Mouse (Mus musculus): ENCODE data around the gene Med13.

The Med13 gene

DNA sequence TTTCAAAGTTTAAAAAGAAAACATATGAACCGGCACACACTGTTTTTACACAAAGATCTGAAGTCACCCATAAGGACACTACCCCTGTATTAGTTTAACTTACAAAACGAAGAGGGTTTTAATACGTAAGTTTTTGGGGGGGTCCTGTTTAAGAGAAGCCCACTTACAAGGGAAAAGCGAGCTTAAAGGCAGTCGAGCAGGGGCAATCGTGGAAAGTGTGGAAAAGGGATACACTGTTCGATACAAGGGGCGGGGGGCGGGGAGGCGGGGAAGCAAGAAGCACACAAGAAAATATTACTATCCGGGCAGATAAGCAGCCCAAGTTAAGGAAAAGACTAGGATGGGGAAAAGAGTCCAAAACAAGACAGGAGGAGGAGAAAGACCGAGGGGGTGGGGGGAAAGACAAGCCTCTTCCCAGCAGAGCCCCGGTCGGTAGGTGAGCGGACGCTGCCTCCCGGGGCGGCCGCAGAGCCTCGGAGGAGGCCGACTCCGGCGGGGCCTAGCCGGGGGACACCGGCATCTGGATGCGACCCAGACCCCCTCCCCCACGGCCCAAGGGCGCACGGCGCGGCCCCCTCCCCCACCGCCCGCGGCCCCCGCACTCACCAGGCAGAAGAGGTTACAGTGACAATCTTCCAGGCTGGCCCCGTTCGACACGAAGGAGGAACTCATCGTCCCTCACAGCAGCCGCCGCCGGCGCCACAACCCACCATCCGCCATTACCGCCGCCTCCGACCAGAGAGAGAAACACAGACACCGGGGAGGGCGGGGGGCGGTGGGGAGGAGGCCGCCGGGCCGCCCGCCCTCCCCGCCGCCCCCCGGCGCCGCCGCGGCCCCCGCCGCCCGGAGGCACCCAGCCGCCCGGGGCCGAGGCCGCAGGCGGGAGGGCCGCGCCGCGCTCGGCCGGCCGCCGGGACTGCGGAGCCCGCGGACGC lies at the start of gene Med13:
Gene Med13, minus strand, starts transcription at position 749 of the 935 bp plus-strand sequence.
- DNase-seq, result peak in 1 of 2 experiments; percentile 32

DNA sequence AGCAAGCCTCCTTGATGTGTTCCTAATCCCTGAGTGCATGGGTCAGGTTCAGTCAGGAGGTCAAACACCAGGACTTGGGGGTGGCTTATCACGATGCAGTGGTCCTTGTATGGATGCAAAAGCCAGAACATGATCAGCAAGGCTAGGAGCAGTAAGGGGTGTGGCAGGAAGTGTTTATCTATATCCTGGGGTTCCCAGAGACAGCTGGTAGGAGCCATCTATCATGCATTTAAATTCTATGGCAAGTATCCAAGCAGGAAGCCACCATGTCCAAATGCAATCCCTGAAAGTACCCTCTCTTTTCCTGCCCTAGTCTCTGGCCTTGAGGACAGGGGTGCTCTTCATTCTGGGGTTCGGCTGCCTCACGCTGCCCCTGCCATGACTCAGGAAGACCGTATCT lies 47.2 kb upstream of the Med13 start:
- DNase-seq, result no peak

DNA sequence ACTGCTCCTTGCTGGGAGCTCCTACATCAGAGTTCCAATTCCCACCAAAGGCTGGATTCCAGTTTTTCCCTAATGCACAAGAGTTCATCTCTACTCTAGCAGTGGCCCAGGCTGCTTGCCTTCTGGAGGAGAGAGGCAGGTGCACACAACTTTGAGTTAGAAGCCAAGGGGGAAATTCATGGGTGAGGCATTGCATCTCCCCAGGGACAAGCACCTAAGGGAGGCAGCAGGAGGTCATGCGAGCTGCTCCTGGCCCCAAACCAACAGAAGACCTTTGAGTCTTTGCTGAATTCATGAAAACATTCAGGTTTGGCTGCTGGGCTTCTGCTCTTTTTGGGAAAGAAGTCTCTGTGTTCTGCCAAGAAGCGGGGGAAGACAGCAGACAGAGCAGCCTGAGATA lies 46.4 kb upstream of the Med13 start:
- DNase-seq, result no peak

DNA sequence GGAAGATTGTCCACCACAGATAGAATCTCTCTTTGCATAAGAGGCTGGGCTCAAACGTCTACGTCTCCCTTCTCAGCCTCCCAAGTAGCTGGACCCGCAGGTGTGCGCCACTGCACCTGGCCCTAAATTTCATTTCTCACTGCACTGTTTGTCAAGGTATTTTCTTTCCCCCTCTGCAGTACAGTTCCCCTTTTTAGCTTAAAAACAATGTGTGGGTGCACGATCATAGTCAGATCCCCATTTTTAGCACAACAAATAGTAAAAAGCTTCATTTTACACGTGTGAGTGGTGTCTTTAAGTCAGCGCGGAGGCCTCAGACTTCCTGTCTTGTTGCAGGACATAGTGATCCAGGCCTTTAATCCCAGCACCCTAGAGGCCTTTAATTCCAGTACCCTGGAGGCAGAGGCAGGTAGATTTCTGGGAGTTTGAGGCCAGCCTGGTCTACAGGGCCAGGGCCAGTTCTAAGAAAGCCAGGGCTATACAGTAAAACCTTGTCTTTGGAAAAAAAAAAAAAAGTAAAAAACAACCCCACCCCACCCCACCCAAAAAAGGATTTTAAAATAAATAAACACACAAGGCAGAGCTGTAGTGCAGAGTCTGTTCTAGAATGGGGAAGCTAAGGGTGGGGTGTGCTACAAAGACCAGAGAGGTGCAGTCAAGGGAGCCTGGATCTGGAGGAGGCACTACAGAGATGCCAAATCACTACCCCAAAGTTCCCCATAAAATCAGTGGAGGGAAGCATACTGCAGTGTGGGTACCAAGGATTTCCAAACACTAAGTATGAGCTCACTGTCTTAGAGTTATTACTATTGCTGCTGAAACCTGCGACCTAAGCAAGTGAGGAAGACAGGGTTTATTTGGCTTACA lies 42.1 kb upstream of the Med13 start:
- DNase-seq, result no peak

DNA sequence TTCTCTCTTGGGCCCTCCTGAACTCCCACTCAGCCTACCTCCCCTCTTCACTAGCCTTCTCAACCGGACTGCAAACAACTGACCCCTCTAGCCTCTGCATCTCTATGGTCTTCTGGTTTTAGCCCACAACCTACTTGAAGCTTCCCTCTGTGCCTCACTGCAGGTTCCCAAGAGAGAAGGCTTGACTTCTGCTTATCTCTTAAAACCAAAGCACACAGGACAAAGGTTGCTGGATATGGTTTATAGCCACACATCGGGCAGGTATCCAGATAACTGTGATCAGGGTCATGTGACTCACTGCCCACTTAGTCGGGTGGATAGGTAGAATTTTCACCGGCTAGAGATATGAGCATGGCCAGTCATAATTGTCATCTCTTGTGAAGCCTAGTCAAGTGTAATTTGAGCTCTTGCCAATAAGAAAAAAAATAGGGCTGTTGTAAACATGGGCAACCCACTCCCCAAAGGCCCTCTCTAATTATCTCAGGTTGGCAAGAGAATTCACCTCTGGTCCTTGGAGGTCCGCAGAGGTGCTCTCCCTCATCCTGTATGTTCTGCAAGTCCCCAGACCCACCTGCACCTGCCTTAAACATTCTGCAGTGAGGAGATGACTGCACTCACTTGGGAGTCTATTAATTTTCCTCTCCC lies 39.7 kb upstream of the Med13 start:
- no peak for DNase-seq

DNA sequence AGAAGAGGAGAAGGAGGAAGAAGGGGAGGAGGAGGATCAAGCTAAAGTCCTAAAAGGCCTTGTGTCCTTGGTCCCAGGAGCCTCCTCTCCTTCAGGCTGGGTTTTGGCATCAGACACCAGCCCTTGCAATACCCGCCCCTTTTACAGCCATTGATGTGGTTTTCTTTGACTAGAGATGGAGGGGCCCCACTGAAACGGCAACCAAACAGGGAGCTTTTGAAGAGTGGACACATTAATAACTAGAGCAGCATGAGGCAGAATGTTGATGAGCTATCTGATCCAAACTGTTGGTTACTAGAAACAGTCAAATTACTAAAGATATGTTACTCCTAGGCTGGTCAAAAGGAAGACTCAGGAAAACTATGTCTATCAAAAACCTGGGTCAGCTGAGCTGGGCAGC lies 39.1 kb upstream of the Med13 start:
- DNase-seq, result no peak

DNA sequence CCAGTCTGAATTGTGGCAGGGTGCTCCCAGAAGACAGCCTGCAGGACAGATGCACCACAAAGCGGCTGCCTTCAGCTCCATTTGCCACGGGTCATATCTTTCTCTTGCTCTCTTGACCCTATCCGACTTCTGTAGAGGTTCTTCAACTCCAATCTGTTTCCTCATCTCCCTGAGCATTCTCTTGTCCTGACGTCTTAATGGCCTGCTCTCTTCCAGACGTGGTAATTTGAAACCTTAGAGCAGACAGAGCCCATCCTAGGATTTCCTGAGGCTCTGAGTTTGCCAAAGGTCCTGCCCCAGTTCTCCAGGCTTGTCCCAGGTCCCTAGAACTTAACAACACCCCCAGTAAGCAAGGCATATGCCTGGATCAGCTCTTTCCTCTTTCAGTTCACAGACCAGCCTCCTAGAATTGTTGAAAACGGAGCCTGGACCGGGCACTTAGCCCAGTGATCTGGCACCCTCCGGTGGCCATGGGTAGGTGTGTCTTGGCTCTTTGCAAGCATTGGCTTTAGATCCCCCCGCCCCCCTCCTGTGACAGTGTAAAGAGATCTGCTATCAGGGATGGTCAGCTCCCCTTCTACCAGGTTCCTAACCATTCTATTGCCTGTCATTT lies 38.2 kb upstream of the Med13 start:
- DNase-seq, result peak; percentile 70 to 82

DNA sequence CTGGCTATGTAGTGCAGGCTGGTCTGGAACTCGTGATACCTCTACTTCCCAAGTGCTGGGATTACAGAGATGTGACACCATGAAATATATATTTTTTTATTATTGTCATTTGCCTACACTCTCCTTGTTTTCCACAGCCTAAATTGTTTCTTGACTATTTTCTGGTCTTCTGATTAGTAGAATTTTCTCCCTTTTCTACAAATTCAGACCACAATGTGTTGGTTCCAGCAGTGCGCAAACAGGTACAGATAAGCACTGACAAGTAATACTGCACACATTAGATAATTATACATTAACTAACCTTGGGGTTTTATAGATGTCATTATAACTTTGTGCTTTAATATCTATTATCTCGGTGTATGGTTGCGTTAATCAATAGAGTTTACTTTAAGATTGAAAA lies 37.7 kb upstream of the Med13 start:
- DNase-seq, result no peak

DNA sequence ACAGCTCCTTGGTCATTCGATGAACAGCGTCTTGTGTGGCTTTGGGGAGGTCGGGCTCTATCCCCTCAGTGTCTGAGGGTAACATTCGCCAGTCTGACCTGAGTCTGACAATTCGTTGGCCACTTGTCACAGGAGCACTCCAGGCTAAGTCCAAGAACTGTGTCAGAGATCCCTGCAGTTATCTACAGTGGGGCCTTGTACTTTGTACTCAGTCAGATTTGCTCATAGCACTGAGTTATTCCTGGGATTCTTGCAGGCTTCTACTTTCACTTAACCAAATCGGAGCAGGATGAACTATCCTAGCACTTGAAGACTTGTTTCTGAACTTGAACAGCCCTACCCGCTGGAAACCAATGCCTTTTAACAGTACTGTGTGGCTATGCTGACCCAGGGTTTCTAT lies 34.3 kb upstream of the Med13 start:
- peak in 1 of 2 experiments; percentile 9 for DNase-seq

DNA sequence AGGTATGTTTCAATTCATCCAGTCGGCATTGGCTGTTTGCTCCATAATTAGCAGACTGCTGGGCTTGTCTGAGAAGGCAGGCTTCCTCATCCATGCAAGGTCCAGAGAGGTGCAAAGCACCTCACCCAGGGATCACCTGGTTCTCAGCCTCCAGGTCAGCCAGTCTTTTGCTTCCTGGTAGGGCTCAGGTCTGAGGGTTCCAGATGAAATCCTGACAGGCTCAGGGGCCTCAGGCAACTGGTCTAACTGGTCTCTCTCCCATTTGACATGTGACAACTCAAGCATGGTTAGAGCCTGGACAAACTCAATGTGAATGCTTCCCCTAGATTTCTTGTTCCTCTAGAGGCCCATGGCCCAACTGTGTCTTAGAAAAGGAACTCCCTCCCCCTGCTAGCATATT lies 32.9 kb upstream of the Med13 start:
- DNase-seq, result peak; percentile 20 to 36

DNA sequence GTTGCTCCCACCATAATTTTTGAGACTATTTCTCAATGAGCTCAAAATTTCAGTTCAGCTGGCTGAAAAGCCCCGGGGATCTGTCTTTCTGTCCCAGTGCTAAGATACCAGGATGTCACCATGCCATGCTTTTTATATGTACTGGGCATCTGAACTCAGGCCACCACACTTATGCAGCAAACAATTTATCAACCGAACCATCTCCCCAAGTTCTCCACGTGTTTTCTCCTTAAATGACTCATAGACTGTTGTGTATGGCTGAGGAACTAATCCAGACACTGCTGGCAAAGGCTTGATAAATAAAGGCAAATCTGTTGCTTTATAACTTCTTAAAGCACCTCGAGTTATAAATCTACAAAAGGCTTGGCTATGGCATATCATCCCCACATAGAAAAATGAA lies 32.1 kb upstream of the Med13 start:
- DNase-seq, result no peak

DNA sequence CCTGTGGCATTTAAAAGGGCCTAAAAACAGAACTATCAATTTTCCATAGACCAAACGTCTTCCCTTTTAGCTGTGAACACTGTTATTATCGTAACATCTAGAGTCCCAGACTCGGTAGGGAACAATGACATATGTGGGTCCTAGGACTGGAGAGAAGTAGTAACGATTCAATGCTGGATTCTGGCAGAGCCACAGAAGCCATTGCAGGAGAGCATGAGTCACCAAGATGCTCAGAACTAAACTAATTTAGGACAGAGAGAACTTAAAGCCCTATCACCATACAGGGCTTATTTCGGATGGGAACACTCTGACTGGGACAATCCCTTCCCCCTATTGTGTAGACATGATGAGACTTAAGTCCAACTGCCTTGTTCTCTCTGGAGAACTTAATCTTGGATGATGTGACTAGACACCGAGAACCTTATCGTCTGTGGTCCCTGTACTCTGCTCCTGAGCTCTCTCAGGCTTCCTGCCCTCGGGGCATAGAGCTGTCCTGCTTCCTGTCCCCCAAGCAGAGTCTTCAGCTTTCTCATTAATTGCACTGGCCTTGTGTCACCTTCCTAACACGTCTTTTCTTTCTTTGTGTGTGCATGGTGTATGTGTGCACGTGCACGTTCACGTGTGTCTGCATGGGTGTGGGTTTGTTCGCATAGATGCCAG lies 31.5 kb upstream of the Med13 start:
- no peak for DNase-seq

DNA sequence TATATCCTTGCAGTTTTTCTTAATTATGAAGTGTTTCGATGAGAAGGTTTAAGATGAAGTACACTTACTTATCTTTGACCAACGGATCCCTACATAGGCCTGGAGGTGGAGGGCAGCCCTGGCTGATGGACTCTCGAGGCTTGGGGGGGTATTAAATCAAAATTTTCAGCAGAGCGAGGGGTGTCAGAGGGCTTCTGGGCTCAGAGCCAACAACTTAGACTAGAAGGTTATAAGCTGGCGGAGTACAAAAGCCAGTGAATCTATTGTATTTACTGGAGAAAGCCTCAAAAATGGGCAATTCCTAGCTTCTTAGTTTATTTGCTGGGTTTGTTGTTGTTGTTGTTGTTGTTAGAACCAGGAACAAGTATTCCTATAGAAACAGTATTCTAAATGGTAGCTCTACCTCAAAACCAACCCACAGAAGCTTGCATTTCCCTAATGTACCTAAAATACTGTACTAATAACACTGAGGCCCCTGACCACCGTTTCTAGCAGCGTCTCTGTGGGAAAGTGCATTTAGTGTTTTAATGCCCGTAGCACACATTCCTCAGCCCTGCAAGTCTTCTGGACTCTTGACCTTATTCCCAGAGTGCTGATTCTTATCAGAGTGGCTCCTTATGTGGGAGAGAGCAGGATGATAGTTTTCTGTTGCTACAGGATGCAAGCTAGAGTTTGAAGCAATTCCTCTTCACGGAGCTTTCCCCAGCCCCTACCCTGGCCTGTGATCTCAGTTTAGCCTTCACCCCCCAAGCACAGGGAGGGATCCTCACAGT lies 29.9 kb upstream of the Med13 start:
- no peak for DNase-seq

DNA sequence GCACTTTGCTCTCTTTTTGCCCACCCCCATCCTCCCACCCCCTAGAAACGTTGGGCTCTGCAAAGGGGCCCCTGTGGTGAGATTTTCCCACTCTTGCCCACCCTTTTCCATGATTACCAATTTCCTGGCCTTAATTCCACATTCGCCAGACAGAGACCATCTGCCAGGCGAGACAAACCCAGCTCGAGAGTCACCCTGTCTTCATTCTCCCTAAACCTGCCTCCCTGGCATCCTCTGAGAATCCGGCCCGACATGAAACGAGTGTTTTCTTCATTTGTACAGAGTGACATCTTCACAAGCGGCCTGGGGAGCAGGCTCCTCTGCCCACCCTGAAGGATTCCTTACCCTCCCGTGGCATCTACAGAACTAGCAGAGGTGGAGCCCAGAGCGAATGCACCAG lies 29.2 kb upstream of the Med13 start:
- DNase-seq, result no peak

DNA sequence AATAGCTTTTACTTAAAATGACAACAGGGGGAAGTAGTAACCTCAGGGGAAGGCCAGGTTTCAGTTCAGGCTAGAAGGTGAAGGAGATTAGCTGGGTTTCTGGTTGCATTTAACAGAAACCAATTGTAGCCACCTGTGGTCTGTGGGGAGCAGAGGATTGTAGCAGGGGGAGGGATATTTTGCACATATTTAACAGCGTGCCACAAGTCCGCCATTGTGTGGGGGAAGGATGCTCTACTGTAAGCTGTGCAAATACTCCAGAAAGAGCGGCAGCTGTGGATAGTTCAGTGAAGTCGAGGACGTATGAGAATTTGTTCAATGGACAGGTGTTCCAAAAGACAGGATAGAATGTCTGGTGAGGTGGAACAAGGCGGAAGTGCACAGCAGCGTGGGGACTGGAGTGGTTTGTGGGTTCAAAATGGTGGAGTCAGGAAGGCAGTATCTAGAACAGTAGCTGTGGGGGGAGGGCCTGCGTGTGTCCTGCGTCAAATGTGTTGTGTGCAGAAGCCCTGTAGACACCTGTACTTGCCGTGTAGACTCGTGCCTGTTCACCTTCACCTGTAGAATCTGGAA lies 28.4 kb upstream of the Med13 start:
- DNase-seq, result no peak

DNA sequence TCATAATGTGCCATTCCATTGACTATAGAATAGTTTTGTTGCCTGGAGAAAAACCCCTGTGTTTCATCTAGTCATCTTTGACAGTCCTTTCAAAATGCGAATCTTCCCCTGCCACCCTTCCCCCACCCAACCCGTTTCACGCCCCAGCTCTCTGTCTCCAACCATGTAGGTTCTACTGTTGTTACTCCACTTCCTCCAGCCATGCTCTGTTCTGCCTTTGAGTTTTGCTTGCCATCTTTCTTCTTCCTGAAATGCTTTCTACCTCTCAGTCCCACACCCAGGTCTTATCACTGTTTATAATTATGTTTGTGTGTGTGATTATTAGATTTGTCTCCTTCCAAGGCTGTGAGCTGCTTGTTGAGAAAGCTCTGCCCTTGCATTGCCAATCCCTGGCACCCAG lies 26.7 kb upstream of the Med13 start:
- DNase-seq, result no peak

DNA sequence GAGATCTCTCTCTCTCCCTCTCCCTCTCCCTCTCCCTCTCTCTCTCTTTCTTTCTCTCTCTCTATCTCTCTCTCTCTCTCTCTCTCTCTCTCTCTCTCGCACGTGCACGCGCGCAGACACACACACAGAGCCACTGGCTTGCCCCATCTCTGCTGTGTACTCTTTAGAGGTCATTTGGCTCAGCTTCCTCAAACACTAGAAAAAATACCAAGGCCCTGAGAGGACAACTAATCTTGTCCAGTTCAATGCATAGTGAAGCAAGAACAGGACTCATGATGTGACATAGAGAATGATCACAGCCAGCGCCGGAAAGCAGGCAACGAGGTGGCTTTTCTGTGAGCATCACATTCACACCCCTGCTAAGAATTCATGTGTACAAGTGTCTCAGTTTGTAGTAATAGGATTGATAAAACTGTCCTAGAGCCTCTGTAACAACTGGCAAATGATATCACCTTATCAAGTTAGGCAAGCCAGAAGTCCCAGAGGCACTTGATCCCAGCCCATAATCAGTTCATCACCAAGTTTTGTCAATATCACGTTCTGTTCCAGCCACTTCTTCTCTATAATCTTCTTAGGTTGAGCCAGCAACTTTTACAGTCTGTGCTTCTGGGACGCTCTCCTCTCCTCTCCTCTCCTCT lies 25.2 kb upstream of the Med13 start:
- DNase-seq, result no peak

DNA sequence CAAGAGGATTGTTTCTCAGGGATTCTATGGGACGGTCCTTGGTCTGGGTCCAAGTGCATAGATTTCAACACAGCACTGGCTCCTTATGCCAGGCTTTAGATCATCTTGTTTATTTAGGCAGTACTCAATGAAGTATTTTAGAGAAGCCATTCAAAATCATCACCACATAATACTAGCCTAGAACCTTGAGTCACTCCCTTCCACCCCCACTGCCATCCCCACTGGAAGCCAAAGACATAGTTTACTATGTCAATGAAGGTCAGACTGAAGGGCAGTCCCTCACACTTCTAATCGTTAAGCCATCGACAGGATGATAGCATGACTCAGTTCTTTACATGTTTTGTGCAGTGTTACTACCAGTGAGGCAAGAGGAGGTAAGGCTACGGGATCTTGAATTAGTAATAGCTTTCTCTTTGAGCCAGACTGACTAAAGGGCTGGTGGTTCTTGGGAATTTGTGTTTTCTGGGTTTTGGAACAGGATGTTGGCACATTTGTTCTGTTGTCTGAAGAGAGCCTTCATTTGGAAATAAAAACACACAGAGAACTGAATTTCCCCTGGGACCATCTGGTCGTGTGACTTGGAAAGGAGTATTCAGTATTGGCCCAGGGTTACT lies 24.2 kb upstream of the Med13 start:
- DNase-seq, result no peak

DNA sequence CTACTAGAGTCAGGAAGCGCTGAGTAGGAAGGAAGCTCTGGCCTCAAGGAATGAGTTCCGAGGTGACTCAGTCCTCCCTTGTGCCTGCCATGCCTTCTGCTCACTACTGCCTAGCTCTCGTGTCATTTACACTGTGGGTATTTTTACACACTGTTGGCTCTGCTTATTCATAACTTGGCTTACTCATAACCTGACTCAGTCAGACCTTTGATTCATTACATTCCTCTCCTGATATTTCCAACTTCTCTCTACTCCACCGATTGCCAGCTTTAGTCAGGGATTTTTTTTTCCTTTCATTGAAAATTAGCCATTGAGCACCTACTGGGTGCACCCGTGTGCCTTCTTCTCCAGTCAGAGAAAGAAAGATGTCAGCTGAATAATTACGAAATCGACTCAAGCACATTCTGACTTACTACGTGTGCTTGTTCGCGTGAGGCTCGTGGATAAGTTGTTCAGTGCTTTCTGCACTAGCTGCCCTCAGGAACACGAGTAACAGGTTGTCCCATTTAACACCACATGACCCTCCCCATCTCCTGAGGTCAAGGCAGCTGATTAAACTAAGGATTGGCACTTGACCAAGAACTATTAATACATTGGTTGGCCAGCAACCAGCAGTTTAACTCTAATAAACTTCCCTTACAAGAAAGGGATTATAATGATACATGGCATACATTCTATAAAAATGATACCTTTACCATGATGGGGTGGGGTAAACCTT lies 23.3 kb upstream of the Med13 start:
- DNase-seq, result no peak

DNA sequence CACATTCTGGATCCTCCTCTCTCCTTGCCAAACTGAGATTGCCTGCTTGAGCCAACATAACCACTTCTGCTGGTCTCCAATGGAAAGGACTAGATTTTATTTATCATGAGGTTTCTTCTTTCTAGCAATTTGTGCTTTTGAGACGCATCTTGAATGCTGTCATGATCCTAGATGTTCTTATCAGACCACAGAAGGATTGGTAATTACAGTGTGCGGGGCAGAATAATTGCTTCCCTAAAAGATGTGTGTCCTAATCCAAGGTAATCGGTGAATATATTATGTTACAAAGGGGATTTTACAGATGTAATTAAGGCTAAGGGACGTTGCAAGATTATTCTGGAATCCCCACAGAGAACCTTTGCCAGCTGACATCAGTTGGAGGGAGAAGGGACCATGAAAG lies 21.6 kb upstream of the Med13 start:
- no peak for DNase-seq

Data from kidney, adult 8-10 months (tissue).